11 mouse cellular contexts compared by ENCODE assay signal in genomic region chr12:12349645-12350288, GRCm38 (mm10).
DNase-seq lines count a peak whose midpoint lies in the region; TF ChIP-seq lines count a peak whose summit lies in the region.
"Had no signal": no experiment of that assay in that cellular context is flagged by ENCODE, and none has a peak within 500 bp of the region (broad histone marks: within the 10 kb centered on the region; RNA-seq: fewer than 3 reads in every experiment).

No protein-coding gene starts in this region.

- no peak for TF ChIP-seq POLR2A in liver, adult 2 months (IDR thresholded peaks at IDR 0.05; ENCODE audit: extremely low read depth, insufficient read depth, low read length)
- no peak for TF ChIP-seq POLR2A in bone marrow, adult 2 months (IDR thresholded peaks at IDR 0.05; ENCODE audit: borderline replicate concordance, control insufficient read depth, low read depth, low read length)

- no peak overlapping the region for H3K9ac ChIP-seq in liver, adult 2 months (ENCODE audit: low read depth, low read length)

- no peaks in the 10 kb centered on the region; the same call in 1 of the 2 replicates for H3K4me1 ChIP-seq in liver, adult 2 months (ENCODE audit: control insufficient read depth, insufficient read depth, low read length)
- no peaks in the 10 kb centered on the region for H3K4me1 ChIP-seq in bone marrow, adult 2 months (ENCODE audit: control insufficient read depth, insufficient read depth, low read length)

- H3K27ac ChIP-seq in liver, adult 2 months (replicated peaks; ENCODE audit: insufficient read depth, low read depth, low read length) = no peak overlapping the region
- H3K27ac ChIP-seq in bone marrow, adult 2 months (ENCODE audit: control insufficient read depth, insufficient read depth, low read depth, low read length, poor library complexity) = no peak overlapping the region

- H3K27me3 ChIP-seq in liver, adult 2 months (ENCODE audit: control insufficient read depth, insufficient read depth, low read length) = no peaks in the 10 kb centered on the region

- H3K4me3 ChIP-seq in liver, adult 2 months (ENCODE audit: insufficient read depth, low read depth, low read length) = no peak overlapping the region
- H3K4me3 ChIP-seq in bone marrow, adult 2 months (replicated peaks; ENCODE audit: control insufficient read depth, low read depth, low read length) = no peak overlapping the region

- H3K79me2 ChIP-seq in liver, adult 2 months (ENCODE audit: control insufficient read depth, insufficient read depth, low read length) = no peaks in the 10 kb centered on the region

- H3K36me3 ChIP-seq in liver, adult 2 months (ENCODE audit: control insufficient read depth, insufficient read depth, low read length) = no peaks in the 10 kb centered on the region

- WGBS in liver, adult 2 months = 70% methylated on average over 6 of the region's 6 CpGs
- WGBS in bone marrow, adult 2 months = 65% methylated on average over 6 of the region's 6 CpGs

- no peak for TF ChIP-seq CTCF in liver, adult 2 months (IDR thresholded peaks at IDR 0.05; ENCODE audit: low read depth, low read length)
- TF ChIP-seq CTCF in bone marrow, adult 2 months (IDR thresholded peaks at IDR 0.05; ENCODE audit: control insufficient read depth, insufficient read depth, low read length) = peak; percentile 11; the same call in 1 of the 2 replicates

- DNase-seq in liver, adult 2 months (ENCODE audit: extremely low read depth, low read depth, low spot score) = peak; percentile 1
- no peak for DNase-seq in liver
- peak; percentile 30 for DNase-seq in ES-CJ7 (ENCODE audit: low read depth, low spot score)
- peak; percentile 65 to 72 for DNase-seq in thymus, postnatal 10 days (ENCODE audit: low spot score in 2 of 2)
- DNase-seq in cerebellum, adult 9-11 months = no peak
- no peak for DNase-seq in cerebellum, postnatal 14 days
- DNase-seq: cerebellum, postnatal 25 days; gastrocnemius, postnatal 10 days; heart, postnatal 36 days; right cerebral cortex, adult 18-20 months had no signal

Comparison
In these comparisons a context has a peak if more than half of its experiments do, and no peak if none do; other contexts are left out.
1. DNase-seq: peak in liver, adult 2 months (single experiment), ES-CJ7 (single experiment) and thymus, postnatal 10 days (2 of 2); none in liver (single experiment), cerebellum, adult 9-11 months (single experiment) and cerebellum, postnatal 14 days (0 of 2).